11 mouse cellular contexts compared by ENCODE assay signal in genomic region chr12:70532843-70533242, GRCm38 (mm10).
DNase-seq lines count a peak whose midpoint lies in the region; ATAC-seq and TF ChIP-seq lines count a peak whose summit lies in the region.
"Had no signal": no experiment of that assay in that cellular context is flagged by ENCODE, and none has a peak within 500 bp of the region (broad histone marks: within the 10 kb centered on the region; RNA-seq: fewer than 3 reads in every experiment).

No protein-coding gene starts in this region.

- no peaks in the 10 kb centered on the region for H3K4me1 ChIP-seq in spleen, adult 2 months (ENCODE audit: control insufficient read depth, insufficient read depth, insufficient read length)
- H3K4me1 ChIP-seq in heart, embryonic 15.5 days (replicated peaks): no peaks in the 10 kb centered on the region; the same call in 1 of the 2 replicates
- no peaks in the 10 kb centered on the region for H3K4me1 ChIP-seq in stomach, postnatal 0 days (replicated peaks; ENCODE audit: control insufficient read depth, insufficient read depth)
- H3K4me1 ChIP-seq in kidney, embryonic 16.5 days (ENCODE audit: insufficient read depth, low read length): no peaks in the 10 kb centered on the region

- no peak for TF ChIP-seq CTCF in spleen, adult 2 months (IDR thresholded peaks at IDR 0.05; ENCODE audit: extremely low read depth, insufficient read depth, insufficient read length, insufficient replicate concordance)
- no peak for TF ChIP-seq CTCF in stomach, postnatal 0 days (IDR thresholded peaks at IDR 0.05; ENCODE audit: low read depth)

- peak; percentile 95 for DNase-seq in heart, adult 11 months
- DNase-seq in heart, postnatal 25 days (ENCODE audit: low spot score): no peak
- DNase-seq in spleen, adult 2 months (ENCODE audit: low read depth in 1 of 2, low spot score in 2 of 2): no peak
- DNase-seq in spleen, postnatal 14 days (ENCODE audit: low spot score in 2 of 2): no peak
- DNase-seq in stomach, postnatal 0 days (ENCODE audit: low spot score): no peak
- DNase-seq: cerebellum, adult 11 months; retina, postnatal 1 day had no signal

- TF ChIP-seq EP300 in stomach, postnatal 0 days (optimal IDR thresholded peaks at IDR 0.05): no peak

- 88% methylated on average over 10 of the region's 10 CpGs for WGBS in spleen, adult 2 months
- WGBS in heart, embryonic 15.5 days: 69% methylated on average over 10 of the region's 10 CpGs
- 79% methylated on average over 10 of the region's 10 CpGs for WGBS in stomach, postnatal 0 days
- WGBS in kidney, embryonic 16.5 days: 73% methylated on average over 10 of the region's 10 CpGs

- no peaks in the 10 kb centered on the region for H3K27me3 ChIP-seq in spleen, adult 2 months (ENCODE audit: control insufficient read depth, insufficient read depth, low read length)
- no peaks in the 10 kb centered on the region for H3K27me3 ChIP-seq in heart, embryonic 15.5 days
- H3K27me3 ChIP-seq in stomach, postnatal 0 days (ENCODE audit: control insufficient read depth, insufficient read depth, low read length): no peaks in the 10 kb centered on the region
- no peaks in the 10 kb centered on the region for H3K27me3 ChIP-seq in kidney, embryonic 16.5 days (ENCODE audit: insufficient read depth, low read length)
- H3K27me3 ChIP-seq: midbrain, embryonic 12.5 days had no signal

- no peak for ATAC-seq in heart, embryonic 15.5 days (replicated peaks; ENCODE audit: insufficient number of reproducible peaks, insufficient read depth, low FRiP score, low read depth)
- peak; percentile 29; the same call in 1 of the 2 replicates for ATAC-seq in stomach, postnatal 0 days (ENCODE audit: low FRiP score, low TSS enrichment)
- no peak for ATAC-seq in kidney, embryonic 16.5 days (ENCODE audit: low FRiP score, low TSS enrichment)
- no peak for ATAC-seq in erythroid progenitor cell, adult 5-6 weeks (replicated peaks; ENCODE audit: low FRiP score, poor library complexity, severe bottlenecking)

- intact Hi-C loops in heart, postnatal 25 days (cut with DNase I): no loop called here

- H3K27ac ChIP-seq in spleen, adult 2 months (ENCODE audit: insufficient read depth, low read length): peak overlapping the region; percentile 55
- H3K27ac ChIP-seq in heart, embryonic 15.5 days: peak overlapping the region; percentile 30; the same call in 1 of the 2 replicates
- H3K27ac ChIP-seq in stomach, postnatal 0 days (replicated peaks): peak overlapping the region; percentile 53; the same call in 1 of the 2 replicates
- H3K27ac ChIP-seq in kidney, embryonic 16.5 days (ENCODE audit: low read length): no peak overlapping the region
- H3K27ac ChIP-seq: midbrain, embryonic 12.5 days had no signal

- no peak for TF ChIP-seq POLR2A in spleen, adult 2 months (IDR thresholded peaks at IDR 0.05; ENCODE audit: low read depth, low read length)

- no peaks in the 10 kb centered on the region for H3K9me3 ChIP-seq in heart, embryonic 15.5 days (replicated peaks)
- H3K9me3 ChIP-seq in stomach, postnatal 0 days (ENCODE audit: control insufficient read depth, low read length): no peaks in the 10 kb centered on the region
- no peaks in the 10 kb centered on the region for H3K9me3 ChIP-seq in kidney, embryonic 16.5 days (ENCODE audit: low read length)
- H3K9me3 ChIP-seq: midbrain, embryonic 12.5 days had no signal

- no peak overlapping the region for H3K4me3 ChIP-seq in spleen, adult 2 months (ENCODE audit: extremely low read depth, insufficient read depth, insufficient read length)
- no peak overlapping the region for H3K4me3 ChIP-seq in heart, embryonic 15.5 days
- H3K4me3 ChIP-seq in stomach, postnatal 0 days (ENCODE audit: low read depth, low read length): no peak overlapping the region
- no peak overlapping the region for H3K4me3 ChIP-seq in kidney, embryonic 16.5 days (ENCODE audit: low read length)
- H3K4me3 ChIP-seq: midbrain, embryonic 12.5 days had no signal

- H3K36me3 ChIP-seq in spleen, adult 2 months (ENCODE audit: control insufficient read depth, insufficient read depth, low read length): no peaks in the 10 kb centered on the region
- no peaks in the 10 kb centered on the region for H3K36me3 ChIP-seq in heart, embryonic 15.5 days
- H3K36me3 ChIP-seq in stomach, postnatal 0 days (ENCODE audit: control insufficient read depth, insufficient read depth, low read length): no peaks in the 10 kb centered on the region
- H3K36me3 ChIP-seq in kidney, embryonic 16.5 days (ENCODE audit: insufficient read depth, low read length): no peaks in the 10 kb centered on the region
- H3K36me3 ChIP-seq: midbrain, embryonic 12.5 days had no signal

- H3K4me2 ChIP-seq in heart, embryonic 15.5 days: no peak overlapping the region
- no peak overlapping the region for H3K4me2 ChIP-seq in stomach, postnatal 0 days (replicated peaks; ENCODE audit: low read depth)
- no peak overlapping the region for H3K4me2 ChIP-seq in kidney, embryonic 16.5 days (replicated peaks; ENCODE audit: low read depth, low read length)
- H3K4me2 ChIP-seq: midbrain, embryonic 12.5 days had no signal

- no peak overlapping the region for H3K9ac ChIP-seq in heart, embryonic 15.5 days
- H3K9ac ChIP-seq in stomach, postnatal 0 days (ENCODE audit: low read length): no peak overlapping the region
- H3K9ac ChIP-seq in kidney, embryonic 16.5 days (replicated peaks; ENCODE audit: low read length): no peak overlapping the region
- H3K9ac ChIP-seq: midbrain, embryonic 12.5 days had no signal
